16 mouse cellular contexts compared by ENCODE assay signal in the genomic region with DNA sequence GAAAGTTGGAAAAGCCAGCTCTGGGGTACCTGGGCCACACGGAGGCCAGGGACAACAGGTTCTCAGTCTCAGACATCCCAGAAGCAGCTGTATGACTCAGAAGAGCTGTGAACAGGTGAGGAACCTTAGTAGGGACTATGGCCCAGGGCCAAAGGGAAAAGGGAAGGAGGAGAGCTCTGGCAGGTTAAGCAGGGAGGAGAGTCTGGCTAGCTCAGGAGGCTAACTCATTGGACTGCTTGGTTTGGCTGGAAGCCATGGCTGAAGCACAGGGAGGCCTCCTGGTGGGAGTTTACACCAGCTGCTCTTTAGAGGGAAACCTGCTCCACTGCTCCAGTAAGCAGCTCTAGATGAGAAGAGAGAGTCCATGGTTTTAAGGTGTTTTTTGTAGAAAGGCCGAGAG.
DNase-seq lines count a peak whose midpoint lies in the region; ATAC-seq and TF ChIP-seq lines count a peak whose summit lies in the region.
"Had no signal": no experiment of that assay in that cellular context is flagged by ENCODE, and none has a peak within 500 bp of the region (broad histone marks: within the 10 kb centered on the region; RNA-seq: fewer than 3 reads in every experiment).

No protein-coding gene starts in this region.

- no peak overlapping the region for H3K4me2 ChIP-seq in kidney, embryonic 15.5 days
- H3K4me2 ChIP-seq in lung, embryonic 16.5 days (ENCODE audit: low read depth, low read length), result no peak overlapping the region
- H3K4me2 ChIP-seq in liver, embryonic 12.5 days, result no peak overlapping the region
- H3K4me2 ChIP-seq: hindbrain, embryonic 15.5 days; liver, embryonic 15.5 days; neural tube, embryonic 12.5 days had no signal

- H3K27me3 ChIP-seq in cerebellum, adult 2 months (ENCODE audit: control insufficient read depth, insufficient read depth, low read length), result no peaks in the 10 kb centered on the region
- no peaks in the 10 kb centered on the region for H3K27me3 ChIP-seq in kidney, embryonic 15.5 days
- H3K27me3 ChIP-seq in lung, embryonic 16.5 days (ENCODE audit: control insufficient read depth, insufficient read depth, low read depth, low read length), result no peaks in the 10 kb centered on the region
- no peaks in the 10 kb centered on the region for H3K27me3 ChIP-seq in liver, embryonic 12.5 days (replicated peaks)
- H3K27me3 ChIP-seq: hindbrain, embryonic 15.5 days; liver, embryonic 15.5 days; megakaryocyte, embryonic 14.5 days; neural tube, embryonic 12.5 days had no signal

- 19% methylated on average over 2 of the region's 2 CpGs for WGBS in cerebellum, adult 2 months
- WGBS in kidney, embryonic 15.5 days, result 61% methylated on average over 2 of the region's 2 CpGs
- WGBS in lung, embryonic 16.5 days, result 75% methylated on average over 2 of the region's 2 CpGs
- 20% methylated on average over 2 of the region's 2 CpGs for WGBS in large intestine, adult 2 months
- WGBS in liver, embryonic 12.5 days (ENCODE audit: insufficient replicate concordance), result 60% methylated on average over 2 of the region's 2 CpGs

- no peak overlapping the region for H3K9ac ChIP-seq in kidney, embryonic 15.5 days
- no peak overlapping the region for H3K9ac ChIP-seq in lung, embryonic 16.5 days (ENCODE audit: low read length)
- no peak overlapping the region for H3K9ac ChIP-seq in liver, embryonic 12.5 days
- H3K9ac ChIP-seq: hindbrain, embryonic 15.5 days; liver, embryonic 15.5 days; neural tube, embryonic 12.5 days had no signal

- TF ChIP-seq CTCF in cerebellum, adult 2 months (IDR thresholded peaks at IDR 0.05; ENCODE audit: borderline replicate concordance, insufficient read depth, low read depth, low read length), result no peak

- ATAC-seq in kidney, embryonic 15.5 days (replicated peaks; ENCODE audit: low FRiP score), result 0 out of 2 replicates have a peak, but pooled peaks have one; percentile 29
- 0 out of 2 replicates have a peak, but pooled peaks have one; percentile 49 for ATAC-seq in lung, embryonic 16.5 days (ENCODE audit: low read depth)
- no peak for ATAC-seq in liver, embryonic 12.5 days

- no peak overlapping the region for H3K27ac ChIP-seq in cerebellum, adult 2 months (ENCODE audit: insufficient read depth, low read length)
- H3K27ac ChIP-seq in kidney, embryonic 15.5 days, result no peak overlapping the region
- no peak overlapping the region for H3K27ac ChIP-seq in lung, embryonic 16.5 days (ENCODE audit: low read length)
- no peak overlapping the region for H3K27ac ChIP-seq in liver, embryonic 12.5 days
- H3K27ac ChIP-seq: hindbrain, embryonic 15.5 days; liver, embryonic 15.5 days; neural tube, embryonic 12.5 days had no signal

- H3K36me3 ChIP-seq in kidney, embryonic 15.5 days, result no peaks in the 10 kb centered on the region
- no peaks in the 10 kb centered on the region for H3K36me3 ChIP-seq in lung, embryonic 16.5 days (ENCODE audit: control insufficient read depth, insufficient read depth, low read length)
- no peaks in the 10 kb centered on the region for H3K36me3 ChIP-seq in liver, embryonic 12.5 days
- H3K36me3 ChIP-seq: hindbrain, embryonic 15.5 days; liver, embryonic 15.5 days; neural tube, embryonic 12.5 days had no signal

- no peaks in the 10 kb centered on the region for H3K9me3 ChIP-seq in kidney, embryonic 15.5 days (replicated peaks)
- no peaks in the 10 kb centered on the region for H3K9me3 ChIP-seq in lung, embryonic 16.5 days (ENCODE audit: control insufficient read depth, low read length)
- no peaks in the 10 kb centered on the region for H3K9me3 ChIP-seq in liver, embryonic 12.5 days (replicated peaks)
- H3K9me3 ChIP-seq: hindbrain, embryonic 15.5 days; liver, embryonic 15.5 days; neural tube, embryonic 12.5 days had no signal

- DNase-seq in cerebellum, adult 2 months, result peak; percentile 5 to 38
- no peak for DNase-seq in cerebellum, adult 8-10 months
- no peak for DNase-seq in kidney, adult 11 months
- DNase-seq in lung, postnatal 14 days, result no peak
- peak; percentile 44 for DNase-seq in large intestine, adult 2 months (ENCODE audit: low read depth, low spot score)
- DNase-seq: adrenal gland, adult 8-10 months; gastrocnemius, postnatal 25 days; kidney, adult 18-20 months; retina, postnatal 1 day had no signal

- TF ChIP-seq POLR2A in cerebellum, adult 2 months (IDR thresholded peaks at IDR 0.05; ENCODE audit: borderline replicate concordance, insufficient read depth, low read length), result no peak

- no peaks in the 10 kb centered on the region; the same call in 1 of the 2 replicates for H3K4me1 ChIP-seq in cerebellum, adult 2 months (ENCODE audit: control insufficient read depth, insufficient read depth, low read length)
- H3K4me1 ChIP-seq in kidney, embryonic 15.5 days, result no peaks in the 10 kb centered on the region
- H3K4me1 ChIP-seq in lung, embryonic 16.5 days (replicated peaks; ENCODE audit: control insufficient read depth, insufficient read depth, low read length), result no peaks in the 10 kb centered on the region
- H3K4me1 ChIP-seq in liver, embryonic 12.5 days, result no peaks in the 10 kb centered on the region
- H3K4me1 ChIP-seq: hindbrain, embryonic 15.5 days; liver, embryonic 15.5 days; megakaryocyte, embryonic 14.5 days; neural tube, embryonic 12.5 days had no signal

- no peak overlapping the region for H3K4me3 ChIP-seq in cerebellum, adult 2 months (replicated peaks; ENCODE audit: insufficient read depth, low read depth, low read length)
- H3K4me3 ChIP-seq in kidney, embryonic 15.5 days (replicated peaks), result no peak overlapping the region
- H3K4me3 ChIP-seq in lung, embryonic 16.5 days (ENCODE audit: low read length), result no peak overlapping the region
- no peak overlapping the region for H3K4me3 ChIP-seq in liver, embryonic 12.5 days
- H3K4me3 ChIP-seq: hindbrain, embryonic 15.5 days; liver, embryonic 15.5 days; megakaryocyte, embryonic 14.5 days; neural tube, embryonic 12.5 days had no signal

Comparison
In these comparisons a context has a peak if more than half of its experiments do, and no peak if none do; other contexts are left out.
1. DNase-seq: peak in cerebellum, adult 2 months (2 of 2) and large intestine, adult 2 months (single experiment); none in cerebellum, adult 8-10 months (single experiment), kidney, adult 11 months (single experiment) and lung, postnatal 14 days (single experiment).